Mouse (Mus musculus) adrenal gland, adult (tissue): ENCODE data around the gene Eno1.

Experiments used
- DNase-seq, 2 experiments: peaks; one replicate each; pipeline ENCODE4 v3.0.0; 2022 to 2023; ENCODE audit warnings: low spot score in 1 of 2; ENCODE audit not compliant: inconsistent age in 2 of 2

The Eno1 gene

DNA sequence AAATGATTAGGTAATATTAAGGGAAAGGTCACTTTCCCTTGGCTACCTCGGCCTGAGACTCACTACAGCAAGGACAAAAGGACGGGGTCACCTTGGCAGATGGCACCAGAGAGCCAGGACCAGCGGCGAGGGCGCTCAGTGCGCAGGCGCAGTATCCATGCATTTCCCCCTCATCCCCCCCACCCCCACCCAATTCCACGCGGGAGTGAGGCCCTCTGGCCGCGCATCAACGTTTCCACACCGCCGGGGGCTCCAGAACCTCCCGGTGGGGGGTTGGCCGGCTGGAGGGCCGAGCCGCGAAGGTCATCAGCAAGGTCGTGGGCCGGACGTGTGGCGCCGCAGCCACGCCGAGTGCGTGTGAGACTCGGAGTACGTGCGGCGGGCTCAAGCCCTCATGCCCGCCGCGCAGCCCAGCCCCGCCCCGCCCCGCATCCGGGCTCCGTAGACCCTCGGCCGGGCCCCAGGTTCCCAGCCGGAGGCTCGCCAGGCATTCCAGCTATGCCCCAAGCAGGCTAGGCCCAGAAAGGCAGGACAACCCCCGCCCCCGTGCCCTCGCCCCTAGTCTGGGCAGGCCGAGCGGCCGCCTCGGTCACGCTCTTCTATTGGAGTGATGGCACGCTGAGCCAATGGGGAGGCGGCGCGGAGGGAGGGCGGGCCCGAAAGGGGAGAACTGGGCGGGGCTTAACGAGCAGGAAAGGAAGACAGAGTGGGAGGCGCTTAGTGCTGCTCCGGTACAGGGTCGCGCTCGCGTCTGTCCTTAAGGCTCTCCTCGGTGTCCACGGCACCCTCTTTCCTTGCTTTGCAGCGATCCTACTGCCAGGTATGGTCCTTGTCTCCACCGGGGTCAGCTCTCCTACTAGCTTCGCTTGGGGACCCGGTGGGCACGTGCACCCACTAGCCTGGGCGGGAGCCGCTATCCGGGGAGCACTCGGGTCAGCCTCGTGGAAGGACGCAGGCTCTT is at the start of gene Eno1:
TSS of gene Eno1 (plus strand) at position 201 of the 961 bp plus-strand sequence.
- DNase-seq, result peak; percentile 95 to 99

DNA sequence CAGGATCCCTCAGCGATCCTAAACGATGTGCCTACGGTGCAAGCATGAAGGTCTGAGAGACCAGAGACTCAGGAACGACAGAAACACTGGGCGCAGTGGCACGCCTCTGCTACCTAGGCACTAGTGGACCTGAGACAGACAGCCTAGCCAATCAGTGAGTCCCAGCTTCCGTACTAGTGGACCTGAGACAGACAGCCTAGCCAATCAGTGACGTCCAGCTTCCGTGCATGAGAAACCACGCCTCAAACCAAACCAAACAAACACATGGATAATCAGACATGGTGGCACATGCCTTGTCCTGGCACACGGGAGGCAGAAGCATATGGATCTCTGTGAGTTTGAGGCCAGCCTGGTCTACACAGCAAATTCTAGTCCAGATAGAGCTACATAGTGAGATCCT is 48.3 kb upstream of the Eno1 start:
- DNase-seq, result no peak

DNA sequence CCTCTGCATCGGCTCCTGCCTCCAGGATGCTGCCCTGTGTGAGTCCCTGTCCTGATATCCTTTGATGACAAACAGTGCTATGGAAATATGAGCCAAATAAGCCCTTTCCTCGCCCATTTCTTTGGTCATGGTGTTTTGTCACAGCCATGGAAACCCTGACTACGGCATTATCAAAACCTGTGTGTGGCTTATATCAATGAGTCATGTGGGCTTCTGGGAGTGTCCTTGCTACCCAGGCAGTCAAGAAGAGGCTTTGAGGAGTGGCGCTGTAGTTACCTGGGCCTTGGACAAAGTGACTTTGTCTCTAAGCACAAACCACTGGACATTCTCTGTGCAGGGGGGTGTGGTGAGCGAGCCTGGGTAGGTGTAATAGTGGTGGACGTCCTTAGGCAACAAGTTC is 44.3 kb upstream of the Eno1 start:
- DNase-seq, result peak in 1 of 2 experiments; percentile 44

DNA sequence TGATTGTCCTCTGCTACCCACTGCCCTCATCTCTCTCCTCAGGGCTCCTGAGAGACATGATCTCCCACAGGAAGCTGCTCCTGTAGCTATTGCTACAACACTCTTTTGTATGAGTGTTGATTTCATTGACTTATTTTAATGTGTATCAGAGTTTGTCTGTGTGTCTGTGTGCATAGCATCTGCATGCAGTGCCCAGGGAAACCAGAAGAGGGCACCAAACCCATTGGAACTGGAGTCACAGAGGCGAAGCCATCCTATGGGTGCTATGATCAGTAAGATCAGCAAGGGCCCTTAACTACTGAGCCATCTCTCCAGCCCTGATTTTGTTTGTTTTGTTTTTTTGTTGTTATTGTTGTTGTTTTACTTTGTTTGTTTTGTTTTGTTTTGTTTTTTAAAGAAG is 42.6 kb upstream of the Eno1 start:
- DNase-seq, result peak; percentile 29 to 68

DNA sequence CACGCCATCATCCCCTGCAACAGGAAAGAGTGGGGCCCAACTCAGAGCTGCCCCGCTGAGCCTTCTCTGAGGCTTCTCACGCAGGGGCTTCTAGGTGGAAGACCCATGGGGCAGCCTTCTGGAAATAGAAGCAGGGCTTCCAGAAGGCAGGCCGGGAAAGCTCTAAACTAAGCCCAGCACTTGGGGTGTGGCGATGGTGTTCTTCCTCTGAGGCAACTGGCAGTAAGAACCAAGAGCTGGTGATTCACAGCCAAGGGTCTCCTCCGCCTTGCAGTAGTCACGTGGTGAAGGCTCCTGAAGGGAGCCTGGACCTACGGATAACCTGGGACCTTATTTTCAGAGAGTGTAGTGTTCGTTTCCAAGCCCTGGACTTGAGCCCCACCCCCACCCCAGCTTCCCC is 38.3 kb upstream of the Eno1 start:
- no peak for DNase-seq

DNA sequence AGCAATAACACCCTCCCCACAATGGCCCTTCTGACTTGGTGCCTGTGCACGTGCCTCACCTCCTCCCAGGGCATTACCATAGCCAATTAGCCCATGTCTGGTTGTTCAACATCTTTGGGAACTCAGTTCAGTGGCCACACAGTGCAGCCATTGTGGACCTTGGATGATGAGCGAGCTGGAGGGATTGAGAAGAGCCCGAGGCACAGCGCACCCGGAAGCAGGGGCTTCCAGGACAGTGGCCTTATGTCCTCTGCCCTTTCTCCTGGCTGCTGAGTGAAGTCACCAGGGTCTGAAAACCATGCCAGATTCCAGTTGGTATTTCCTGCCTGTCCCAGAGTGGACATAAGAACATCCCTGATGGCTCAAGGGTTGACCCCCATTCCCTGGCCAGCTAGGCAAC is 35.3 kb upstream of the Eno1 start, which contains the start of gene Car6:
TSS of gene Car6 (minus strand) at position 101 of the 400 bp plus-strand sequence.
- DNase-seq, result no peak

DNA sequence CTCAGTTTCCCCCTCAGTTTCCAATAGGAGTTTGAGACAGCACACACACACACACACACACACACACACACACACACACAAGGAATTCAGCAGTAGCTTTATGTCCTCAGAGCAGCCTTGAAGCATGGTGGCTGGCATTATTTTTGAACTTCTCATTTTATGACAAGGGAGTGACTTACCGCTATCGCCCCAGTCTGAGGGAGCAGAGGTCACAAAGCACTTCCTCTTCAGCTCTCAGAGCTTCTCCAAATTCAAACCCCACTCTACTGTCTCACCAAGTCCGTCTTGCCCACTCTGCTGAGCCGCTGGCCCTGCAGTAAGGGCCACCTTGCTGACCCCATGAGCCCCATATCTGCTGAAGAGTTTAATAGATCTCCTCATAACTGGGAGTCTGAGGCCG is 33.8 kb upstream of the Eno1 start:
- no peak for DNase-seq

DNA sequence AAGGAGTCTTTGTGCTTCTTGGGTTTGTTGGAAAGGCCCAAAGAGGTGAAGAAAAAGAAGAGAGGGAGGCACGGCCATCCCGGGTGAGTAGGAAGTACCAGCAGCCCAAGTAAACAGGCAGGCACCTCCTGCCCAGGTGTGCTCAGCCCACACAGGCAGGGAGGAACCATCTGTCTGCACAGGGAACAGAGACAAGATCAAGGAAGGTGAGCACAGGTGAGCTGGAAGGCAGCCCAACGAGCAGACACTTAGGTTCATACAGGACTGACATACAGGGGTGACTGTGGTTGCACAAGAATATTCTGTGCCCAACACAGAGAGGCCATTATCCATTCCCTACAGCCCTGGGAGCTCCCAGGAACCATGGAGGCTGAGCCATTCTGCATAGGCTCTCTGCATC is 31.6 kb upstream of the Eno1 start:
- no peak for DNase-seq

DNA sequence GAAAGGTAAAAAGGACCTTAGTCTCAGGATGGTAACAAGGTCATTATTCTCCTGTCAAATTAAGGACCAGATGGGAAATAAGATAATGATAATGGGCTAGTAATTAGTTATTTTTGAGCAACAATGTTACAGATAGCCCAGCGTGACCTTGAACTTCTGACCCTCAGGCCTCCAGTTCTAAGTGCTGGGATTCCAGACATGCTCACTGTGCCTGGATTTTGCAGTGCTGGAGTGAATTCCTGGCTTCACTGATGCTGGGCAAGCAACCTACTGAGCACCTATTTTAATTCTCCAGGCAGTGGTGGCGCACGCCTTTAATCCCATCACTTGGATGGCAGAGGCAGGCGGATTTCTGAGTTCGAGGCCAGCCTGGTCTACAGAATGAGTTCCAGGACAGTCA is 26.8 kb upstream of the Eno1 start:
- DNase-seq, result no peak

DNA sequence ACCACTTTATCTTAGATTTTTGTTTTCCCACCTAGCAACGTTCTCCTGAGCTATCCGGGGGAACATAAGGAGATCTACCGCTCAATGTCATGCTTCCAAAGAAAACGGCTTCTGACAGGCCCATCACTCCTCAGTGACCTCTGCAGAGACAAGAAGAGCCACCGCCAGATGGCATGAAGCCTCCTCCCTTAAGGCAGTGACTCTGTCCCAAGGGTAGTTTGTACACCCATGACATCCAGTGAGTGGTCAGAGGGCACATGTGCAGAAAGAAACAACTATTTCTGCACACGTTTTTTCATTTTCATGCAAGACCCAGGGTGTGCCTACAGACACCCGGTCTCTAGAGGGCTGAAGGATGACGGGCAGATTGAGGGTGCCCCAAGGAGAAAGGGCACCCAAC is 26.2 kb upstream of the Eno1 start:
- no peak for DNase-seq

DNA sequence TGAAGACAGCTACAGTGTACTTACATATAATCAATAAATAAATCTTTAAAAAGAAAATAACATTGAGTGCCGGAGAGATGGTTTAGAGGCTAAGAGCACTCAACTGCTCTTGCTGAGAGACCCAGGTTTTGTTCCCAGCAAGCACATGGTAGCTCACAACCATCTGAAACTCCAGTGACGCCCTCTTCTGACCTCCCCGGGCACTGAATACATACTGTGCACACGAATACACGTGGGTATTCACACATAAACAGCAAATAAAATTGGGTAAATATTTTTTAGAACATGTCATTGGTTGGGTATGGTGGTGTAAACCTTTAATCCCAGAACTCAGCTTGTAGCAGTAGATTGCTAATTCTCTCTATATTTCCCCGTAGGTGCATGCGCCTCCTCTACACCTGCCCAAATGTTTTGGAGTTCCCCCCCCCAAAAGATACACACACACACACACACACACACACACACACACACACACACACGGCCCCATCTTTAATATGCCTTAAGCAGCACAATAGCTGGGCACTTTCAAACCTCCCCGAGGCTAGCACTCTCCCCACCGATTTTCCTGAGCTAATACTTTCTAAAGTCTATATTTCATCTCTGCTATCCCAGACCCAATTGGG is 24.5 kb upstream of the Eno1 start:
- no peak for DNase-seq

DNA sequence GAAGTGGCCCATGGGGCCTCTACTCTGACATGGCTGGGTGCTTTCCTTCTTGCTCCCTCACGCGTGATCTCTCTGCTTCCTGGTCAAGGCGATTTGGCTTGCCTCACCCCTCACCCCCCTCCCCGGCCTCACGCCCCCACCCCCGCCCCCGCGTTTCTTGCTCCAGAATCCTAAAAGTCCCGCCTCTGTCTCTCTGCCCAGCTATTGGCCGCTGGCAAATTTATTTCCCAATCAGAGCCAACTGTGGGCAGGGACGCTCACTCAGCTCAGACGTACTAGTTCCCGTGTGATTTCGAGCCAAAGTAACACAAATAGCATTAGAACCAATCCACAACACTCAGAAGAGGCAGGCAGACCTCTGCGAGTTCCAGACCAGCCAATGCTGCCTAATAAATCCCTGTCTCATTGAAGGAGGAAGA is 24.0 kb upstream of the Eno1 start:
- peak; percentile 56 to 84 for DNase-seq

DNA sequence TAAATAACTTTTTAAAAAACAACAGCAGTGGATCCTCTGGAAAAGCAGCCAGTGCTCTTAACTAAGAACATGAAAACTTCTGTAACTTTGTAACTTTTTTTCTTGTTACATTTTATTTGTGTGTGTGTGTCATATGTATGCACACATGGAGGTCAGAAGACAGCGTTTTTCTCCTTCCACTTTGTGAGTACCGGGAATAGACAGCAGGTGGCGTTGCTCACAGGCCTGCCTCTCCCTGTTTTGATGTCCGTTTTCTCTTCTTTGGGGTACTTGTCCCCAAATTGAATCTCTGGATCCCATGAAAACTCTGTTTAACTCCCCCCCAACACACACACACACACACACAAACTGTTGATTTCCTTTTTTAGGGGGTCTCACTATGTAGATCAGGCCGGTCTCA is 22.6 kb upstream of the Eno1 start:
- DNase-seq, result no peak

DNA sequence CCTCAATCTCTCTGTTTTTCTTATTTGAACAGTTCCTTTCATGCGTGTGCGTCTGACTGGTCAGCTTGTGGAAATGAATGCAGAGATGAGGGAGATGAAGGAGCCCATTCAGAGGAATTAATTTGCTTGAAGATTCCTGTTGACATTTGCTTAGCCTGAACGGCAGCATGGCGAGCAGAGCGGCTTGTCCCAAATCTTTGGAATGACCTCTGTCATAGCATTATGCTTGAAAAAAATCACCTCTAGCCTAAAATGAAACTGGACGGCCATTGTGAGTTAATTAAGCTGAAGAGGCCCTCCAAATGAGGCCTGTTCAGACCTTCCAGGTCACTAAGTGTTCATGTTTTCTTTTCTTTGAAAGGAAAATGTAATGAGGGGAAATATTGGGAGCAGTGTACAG is 20.1 kb upstream of the Eno1 start:
- no peak for DNase-seq

DNA sequence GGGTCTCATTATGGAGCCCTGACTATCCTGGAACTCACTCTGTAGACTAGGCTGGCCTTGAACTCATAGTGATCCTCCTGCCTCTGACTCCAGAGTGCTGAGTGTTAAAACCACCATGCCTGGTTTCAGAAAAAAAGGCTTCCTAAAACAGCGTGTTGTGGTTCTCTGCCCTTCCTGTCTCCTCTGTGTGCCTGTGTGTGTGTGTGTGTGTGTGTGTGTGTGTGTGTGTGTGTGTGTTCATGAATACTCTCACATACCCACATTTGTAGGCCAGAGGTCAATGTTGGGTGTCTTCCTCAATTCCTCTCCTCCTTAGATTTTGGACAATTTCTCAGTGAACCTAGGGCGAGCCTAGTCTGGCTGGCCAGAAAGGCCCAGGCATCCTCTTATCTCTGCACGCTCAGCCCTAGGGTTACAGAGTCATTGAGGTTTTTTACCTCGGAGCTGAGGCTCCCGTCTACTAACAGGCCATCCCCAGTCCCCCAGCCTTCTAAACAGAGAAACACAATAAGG is 19.4 kb upstream of the Eno1 start:
- DNase-seq, result no peak

DNA sequence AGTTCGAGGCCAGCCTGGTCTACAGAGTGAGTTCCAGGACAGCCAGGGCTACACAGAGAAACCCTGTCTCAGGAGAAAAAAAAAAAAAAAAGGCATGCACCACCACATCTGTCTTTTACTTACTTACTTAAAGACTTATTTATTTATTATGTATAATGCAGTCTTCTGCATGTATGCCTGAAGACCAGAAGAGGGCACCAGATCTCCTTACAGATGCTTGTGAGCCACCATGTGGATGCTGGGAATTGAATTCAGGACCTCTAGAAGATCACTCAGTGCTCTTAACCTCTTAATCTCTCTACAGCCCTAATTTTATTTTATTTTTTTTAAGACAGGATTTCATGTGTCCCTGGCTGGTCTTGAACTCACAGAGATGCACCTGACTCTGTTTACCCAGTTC is 18.6 kb upstream of the Eno1 start:
- DNase-seq, result no peak

DNA sequence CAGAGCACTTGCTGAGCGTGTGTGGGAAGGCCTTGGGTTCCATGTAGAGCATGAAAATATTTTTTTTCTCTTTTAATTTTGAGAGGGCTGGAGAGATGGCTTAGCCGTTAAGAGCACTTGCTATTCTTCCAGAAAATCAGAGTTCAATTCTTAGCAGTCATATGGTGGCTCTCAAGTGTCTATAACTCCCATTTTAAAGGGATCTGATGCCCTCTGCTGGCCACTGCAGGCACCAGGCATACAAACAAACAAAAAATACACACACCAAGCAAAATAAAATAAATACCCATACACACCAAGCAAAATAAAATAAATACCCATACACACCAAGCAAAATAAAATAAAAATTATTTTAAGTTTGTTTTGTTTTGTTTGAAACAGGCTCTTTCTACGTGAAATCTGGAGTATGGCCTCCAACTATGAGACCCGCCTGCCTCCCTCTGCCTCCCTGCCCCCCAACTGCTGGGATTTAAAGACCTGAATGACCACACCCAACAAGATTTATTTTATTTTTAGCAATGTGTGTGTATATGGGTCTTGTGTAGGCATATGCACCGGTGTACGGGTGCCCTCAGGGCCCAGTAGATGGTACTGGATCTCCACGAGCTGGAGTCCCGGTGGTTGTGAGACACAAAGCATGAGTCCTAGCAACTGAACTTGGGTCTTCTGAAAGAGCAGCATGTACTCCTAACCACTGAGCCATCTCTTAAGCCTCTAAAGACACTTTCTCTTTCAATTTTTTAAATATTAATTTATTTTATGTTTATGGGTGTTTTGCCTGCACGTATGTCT is 16.8 kb upstream of the Eno1 start:
- peak; percentile 46 to 77 for DNase-seq

DNA sequence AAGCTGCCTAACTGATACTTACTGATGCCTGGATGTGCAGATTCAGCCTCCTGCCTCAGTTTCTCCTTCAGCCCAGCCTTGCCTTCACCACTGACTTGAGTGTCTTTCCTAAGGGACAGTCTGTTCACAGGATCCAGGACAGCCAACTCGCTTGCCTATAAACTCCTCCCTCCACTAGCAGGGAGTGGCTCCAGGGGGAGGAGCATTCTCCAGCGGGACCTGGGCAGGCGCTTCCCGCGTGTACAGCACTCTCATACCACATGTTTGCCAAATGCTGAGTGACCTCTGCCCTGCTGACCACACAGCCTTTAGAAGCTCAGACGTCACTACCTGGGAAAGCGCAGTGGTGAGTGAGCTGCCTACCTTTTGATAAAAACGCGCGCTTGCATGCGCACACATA is 15.9 kb upstream of the Eno1 start:
- DNase-seq, result peak; percentile 64 to 83

DNA sequence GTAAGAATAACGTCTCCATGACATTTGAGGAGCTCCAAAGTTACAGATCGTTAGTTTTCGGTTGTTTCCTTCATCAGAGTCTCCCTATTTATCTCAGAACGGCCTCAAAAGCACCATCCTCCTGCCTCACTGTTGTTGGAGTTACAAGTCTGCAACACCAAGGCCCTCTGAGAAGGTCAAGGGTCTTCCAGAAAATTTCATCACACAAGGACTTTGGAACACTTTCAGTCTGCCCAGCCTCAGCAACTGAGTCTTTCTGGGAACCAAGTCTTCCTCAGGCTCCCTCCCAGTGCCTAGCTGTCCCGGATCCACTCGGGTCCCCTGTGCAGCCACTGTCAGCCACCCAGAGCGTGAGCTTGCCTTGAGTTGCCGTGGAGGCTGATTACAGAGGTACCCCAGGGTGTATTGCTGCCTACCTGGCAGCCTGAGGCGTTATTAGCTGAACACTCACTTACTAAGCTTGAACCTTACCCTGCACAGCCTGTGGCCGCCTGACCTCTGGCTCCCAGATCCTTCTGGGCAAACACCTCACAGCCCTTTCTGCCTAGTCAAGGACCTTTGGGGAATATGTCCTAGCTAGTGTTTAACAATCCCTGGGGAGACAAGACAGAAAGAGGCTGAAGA is 15.4 kb upstream of the Eno1 start:
- DNase-seq, result peak in 1 of 2 experiments; percentile 71

DNA sequence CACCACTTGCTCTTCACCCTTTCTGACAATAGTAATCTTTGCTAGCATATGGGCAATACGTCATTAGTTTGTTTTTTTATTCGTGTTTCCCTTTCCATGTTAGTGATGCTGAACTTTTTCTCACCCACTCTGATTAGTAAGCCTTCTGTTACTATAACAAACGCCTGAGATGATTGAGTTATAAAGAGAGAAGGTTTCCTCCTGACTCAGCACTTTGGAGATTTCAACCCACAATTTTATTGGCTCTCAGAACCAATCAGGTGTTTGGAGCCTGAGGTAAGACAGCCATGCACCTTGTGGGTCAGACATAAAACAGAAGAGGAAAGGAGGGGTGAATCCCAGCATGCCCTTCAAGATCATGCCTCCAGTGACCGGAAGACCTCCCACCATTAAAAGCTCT is 12.7 kb upstream of the Eno1 start:
- DNase-seq, result no peak

DNA sequence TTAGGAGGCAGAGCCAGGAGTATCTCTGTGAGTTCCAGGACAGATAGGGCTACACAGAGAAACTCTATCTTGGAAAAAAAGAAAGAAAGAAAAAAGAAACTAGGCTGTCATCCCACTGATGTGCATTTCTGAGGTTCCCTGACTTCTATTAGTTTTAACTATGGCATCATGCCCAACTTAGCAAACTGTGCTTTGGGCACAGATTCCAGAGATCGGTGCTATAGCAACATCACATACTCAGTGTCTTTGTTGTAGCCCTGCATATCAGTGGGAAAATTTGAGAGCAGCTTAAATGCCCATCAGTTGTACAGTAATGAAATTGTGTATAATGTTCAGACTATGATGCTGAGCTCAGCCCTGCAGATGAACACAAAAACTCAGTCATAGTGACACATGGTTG is 10.8 kb upstream of the Eno1 start:
- peak in 1 of 2 experiments; percentile 43 for DNase-seq
